In the genomic region with DNA sequence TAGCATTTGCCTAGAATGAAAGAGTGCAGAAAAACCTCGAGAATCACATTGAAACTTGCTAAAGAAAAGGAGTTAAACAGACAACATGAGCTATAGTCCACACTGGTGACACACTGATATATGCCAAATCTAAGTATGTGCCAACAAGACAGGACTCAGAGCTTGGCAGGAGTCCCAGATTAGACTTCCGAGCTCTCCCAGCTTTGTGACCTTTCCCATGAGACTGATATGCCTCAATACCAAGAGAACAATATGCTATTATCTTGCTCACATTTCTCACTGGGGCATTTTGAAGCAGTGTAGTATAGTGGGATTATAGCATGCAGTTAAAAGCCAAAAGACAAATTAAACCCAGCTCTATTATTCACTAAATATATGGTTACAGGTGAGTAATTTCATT, we compare ENCODE assay signal across 11 mouse cellular contexts.
DNase-seq lines count a peak whose midpoint lies in the region; ATAC-seq and TF ChIP-seq lines count a peak whose summit lies in the region.
"Had no signal": no experiment of that assay in that cellular context is flagged by ENCODE, and none has a peak within 500 bp of the region (broad histone marks: within the 10 kb centered on the region; RNA-seq: fewer than 3 reads in every experiment).

No protein-coding gene starts in this region.

- no peak overlapping the region for H3K4me3 ChIP-seq in neural tube, embryonic 14.5 days (ENCODE audit: low read depth, low read length)
- no peak overlapping the region for H3K4me3 ChIP-seq in hindbrain, postnatal 0 days (ENCODE audit: low read length)
- H3K4me3 ChIP-seq in intestine, embryonic 15.5 days (replicated peaks), result no peak overlapping the region
- H3K4me3 ChIP-seq: limb, embryonic 12.5 days had no signal

- H3K9ac ChIP-seq in neural tube, embryonic 14.5 days (replicated peaks; ENCODE audit: low read depth, low read length), result no peak overlapping the region
- H3K9ac ChIP-seq in hindbrain, postnatal 0 days (replicated peaks; ENCODE audit: low read length), result no peak overlapping the region
- no peak overlapping the region for H3K9ac ChIP-seq in intestine, embryonic 15.5 days
- H3K9ac ChIP-seq: limb, embryonic 12.5 days had no signal

- no peak for TF ChIP-seq CTCF in hindbrain, postnatal 0 days (IDR thresholded peaks at IDR 0.05; ENCODE audit: low read depth)

- no peaks in the 10 kb centered on the region for H3K4me1 ChIP-seq in neural tube, embryonic 14.5 days (ENCODE audit: control insufficient read depth, insufficient read depth, low read length)
- no peaks in the 10 kb centered on the region for H3K4me1 ChIP-seq in hindbrain, postnatal 0 days (ENCODE audit: insufficient read depth, low read length)
- H3K4me1 ChIP-seq in intestine, embryonic 15.5 days (replicated peaks), result no peaks in the 10 kb centered on the region
- H3K4me1 ChIP-seq: limb, embryonic 12.5 days had no signal

- DNase-seq in heart, adult 8-10 months (ENCODE audit: low spot score), result peak; percentile 9
- DNase-seq in heart, adult 11 months, result no peak
- DNase-seq in neural tube, embryonic 10.5 days (ENCODE audit: extremely low spot score, low spot score), result no peak
- DNase-seq in cerebellum, adult 9-10 months, result peak; percentile 29
- peak; percentile 32 for DNase-seq in hindbrain, postnatal 0 days (ENCODE audit: low spot score)
- no peak for DNase-seq in thymus, adult 18-20 months
- DNase-seq: lung, postnatal 14 days; thymus, postnatal 25 days had no signal

- WGBS in neural tube, embryonic 14.5 days, result 32% methylated on average over 2 of the region's 2 CpGs
- 29% methylated on average over 2 of the region's 2 CpGs for WGBS in hindbrain, postnatal 0 days
- 42% methylated on average over 2 of the region's 2 CpGs for WGBS in intestine, embryonic 15.5 days

- no peaks in the 10 kb centered on the region for H3K9me3 ChIP-seq in neural tube, embryonic 14.5 days (ENCODE audit: control insufficient read depth, low read length)
- H3K9me3 ChIP-seq in hindbrain, postnatal 0 days (ENCODE audit: low read length), result no peaks in the 10 kb centered on the region
- no peaks in the 10 kb centered on the region for H3K9me3 ChIP-seq in intestine, embryonic 15.5 days
- H3K9me3 ChIP-seq: limb, embryonic 12.5 days had no signal

- ATAC-seq in neural tube, embryonic 14.5 days (ENCODE audit: low read depth), result peak; percentile 51; the same call in 1 of the 2 replicates
- ATAC-seq in hindbrain, postnatal 0 days, result no peak
- ATAC-seq in intestine, embryonic 15.5 days, result no peak

- H3K27ac ChIP-seq in neural tube, embryonic 14.5 days (ENCODE audit: low read depth, low read length), result no peak overlapping the region
- no peak overlapping the region for H3K27ac ChIP-seq in hindbrain, postnatal 0 days
- H3K27ac ChIP-seq in intestine, embryonic 15.5 days, result no peak overlapping the region
- H3K27ac ChIP-seq: limb, embryonic 12.5 days had no signal

- H3K4me2 ChIP-seq in neural tube, embryonic 14.5 days (ENCODE audit: low read depth, low read length), result no peak overlapping the region
- no peak overlapping the region for H3K4me2 ChIP-seq in hindbrain, postnatal 0 days (ENCODE audit: low read depth, low read length)
- no peak overlapping the region for H3K4me2 ChIP-seq in intestine, embryonic 15.5 days (replicated peaks)
- H3K4me2 ChIP-seq: limb, embryonic 12.5 days had no signal

- no peaks in the 10 kb centered on the region for H3K36me3 ChIP-seq in neural tube, embryonic 14.5 days (ENCODE audit: control insufficient read depth, insufficient read depth, low read length)
- H3K36me3 ChIP-seq in hindbrain, postnatal 0 days (ENCODE audit: insufficient read depth, low read length), result no peaks in the 10 kb centered on the region
- no peaks in the 10 kb centered on the region for H3K36me3 ChIP-seq in intestine, embryonic 15.5 days
- H3K36me3 ChIP-seq: limb, embryonic 12.5 days had no signal

- H3K27me3 ChIP-seq in neural tube, embryonic 14.5 days (ENCODE audit: control insufficient read depth, insufficient read depth, low read length), result no peaks in the 10 kb centered on the region
- no peaks in the 10 kb centered on the region for H3K27me3 ChIP-seq in hindbrain, postnatal 0 days (ENCODE audit: insufficient read depth, low read length)
- no peaks in the 10 kb centered on the region for H3K27me3 ChIP-seq in intestine, embryonic 15.5 days (replicated peaks)
- H3K27me3 ChIP-seq: limb, embryonic 12.5 days had no signal

Comparison
In these comparisons a context has a peak if more than half of its experiments do, and no peak if none do; other contexts are left out.
1. DNase-seq: peak in heart, adult 8-10 months (single experiment), cerebellum, adult 9-10 months (single experiment) and hindbrain, postnatal 0 days (single experiment); none in heart, adult 11 months (single experiment), neural tube, embryonic 10.5 days (single experiment) and thymus, adult 18-20 months (0 of 2).